In the genomic region with DNA sequence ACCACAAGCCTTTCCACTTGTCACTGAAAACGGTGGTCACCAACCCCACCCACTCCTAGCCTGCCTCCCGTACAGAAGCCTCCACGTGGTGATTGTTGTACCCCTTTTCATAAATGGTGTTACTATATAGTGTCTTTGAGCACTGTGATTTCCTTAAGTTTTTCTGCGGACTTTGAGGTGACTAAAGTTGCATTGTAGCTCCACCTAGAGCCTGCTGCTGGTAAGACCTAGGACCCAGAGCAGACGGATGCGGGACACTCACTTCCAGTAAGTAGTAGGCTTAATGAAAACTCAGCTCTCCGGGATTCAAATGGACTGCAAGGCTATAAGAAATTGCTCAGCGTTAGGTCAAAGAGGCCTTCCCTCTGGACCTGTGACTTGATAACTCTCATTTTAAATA, we compare ENCODE assay signal across 8 mouse cellular contexts.
A peak's percentile ranks its signal among the peaks of the same experiment; 100 is the strongest.
DNase-seq lines count a peak whose midpoint lies in the region; ATAC-seq and TF ChIP-seq lines count a peak whose summit lies in the region.

No protein-coding gene starts in this region.

- H3K4me2 ChIP-seq in heart, embryonic 13.5 days: peak overlapping the region; percentile 51; the same call in 1 of the 2 replicates
- H3K4me2 ChIP-seq in kidney, embryonic 16.5 days (replicated peaks; ENCODE audit: low read depth, low read length): peak overlapping the region; percentile 28; the same call in 1 of the 2 replicates
- no peak overlapping the region for H3K4me2 ChIP-seq in limb, embryonic 15.5 days
- no peak overlapping the region for H3K4me2 ChIP-seq in neural tube, embryonic 12.5 days (replicated peaks)

- H3K9me3 ChIP-seq in heart, embryonic 13.5 days: no peaks in the 10 kb centered on the region
- no peaks in the 10 kb centered on the region; the same call in 1 of the 2 replicates for H3K9me3 ChIP-seq in kidney, embryonic 16.5 days (ENCODE audit: low read length)
- no peaks in the 10 kb centered on the region for H3K9me3 ChIP-seq in limb, embryonic 15.5 days
- no peaks in the 10 kb centered on the region for H3K9me3 ChIP-seq in neural tube, embryonic 12.5 days

- H3K4me3 ChIP-seq in C2C12 (ENCODE audit: insufficient read depth, poor library complexity, severe bottlenecking): no peak overlapping the region
- H3K4me3 ChIP-seq in heart, embryonic 13.5 days: no peak overlapping the region
- H3K4me3 ChIP-seq in kidney, embryonic 16.5 days (ENCODE audit: low read length): no peak overlapping the region
- H3K4me3 ChIP-seq in limb, embryonic 15.5 days: no peak overlapping the region
- H3K4me3 ChIP-seq in neural tube, embryonic 12.5 days: no peak overlapping the region

- ATAC-seq in heart, embryonic 13.5 days (ENCODE audit: extremely low read depth, insufficient number of reproducible peaks, low FRiP score, low TSS enrichment): no peak
- ATAC-seq in kidney, embryonic 16.5 days (ENCODE audit: low FRiP score, low TSS enrichment): peak; percentile 85
- ATAC-seq in limb, embryonic 15.5 days (ENCODE audit: insufficient number of reproducible peaks, low FRiP score, low TSS enrichment, low read depth): 0 out of 2 replicates have a peak, but pooled peaks have one; percentile 48
- ATAC-seq in neural tube, embryonic 12.5 days (ENCODE audit: low FRiP score, low read depth): 0 out of 2 replicates have a peak, but pooled peaks have one; percentile 25

- no peaks in the 10 kb centered on the region for H3K79me3 ChIP-seq in C2C12 (ENCODE audit: low read depth)

- no peaks in the 10 kb centered on the region for H3K79me2 ChIP-seq in C2C12 (ENCODE audit: control insufficient read depth, insufficient read depth)

- peak; percentile 43 for TF ChIP-seq CTCF in C2C12 (IDR thresholded peaks at IDR 0.05; ENCODE audit: control insufficient read depth, insufficient read depth, insufficient read length)

- H3K4me1 ChIP-seq in heart, embryonic 13.5 days: 0 out of 2 replicates have a peak, but pooled peaks cover 6% of the 10 kb centered on the region
- H3K4me1 ChIP-seq in kidney, embryonic 16.5 days (ENCODE audit: insufficient read depth, low read length): no peaks in the 10 kb centered on the region
- 0 out of 2 replicates have a peak, but pooled peaks cover 4% of the 10 kb centered on the region for H3K4me1 ChIP-seq in limb, embryonic 15.5 days
- H3K4me1 ChIP-seq in neural tube, embryonic 12.5 days: no peaks in the 10 kb centered on the region

- peak overlapping the region; percentile 50; the same call in 1 of the 2 replicates for H3K9ac ChIP-seq in heart, embryonic 13.5 days
- no peak overlapping the region for H3K9ac ChIP-seq in kidney, embryonic 16.5 days (replicated peaks; ENCODE audit: low read length)
- H3K9ac ChIP-seq in limb, embryonic 15.5 days: no peak overlapping the region
- H3K9ac ChIP-seq in neural tube, embryonic 12.5 days: no peak overlapping the region

- no peak overlapping the region for H3K27ac ChIP-seq in heart, embryonic 13.5 days (replicated peaks)
- no peak overlapping the region for H3K27ac ChIP-seq in kidney, embryonic 16.5 days (ENCODE audit: low read length)
- H3K27ac ChIP-seq in limb, embryonic 15.5 days: no peak overlapping the region
- H3K27ac ChIP-seq in neural tube, embryonic 12.5 days: no peak overlapping the region

- WGBS in heart, embryonic 13.5 days: 4% methylated on average over 8 of the region's 8 CpGs
- 2% methylated on average over 8 of the region's 8 CpGs for WGBS in kidney, embryonic 16.5 days
- 3% methylated on average over 8 of the region's 8 CpGs for WGBS in limb, embryonic 15.5 days
- WGBS in neural tube, embryonic 12.5 days: 5% methylated on average over 8 of the region's 8 CpGs

- H3ac ChIP-seq in C2C12 (ENCODE audit: control insufficient read depth, insufficient read length, low read depth): no peak overlapping the region

- H3K27me3 ChIP-seq in C2C12 (ENCODE audit: control insufficient read depth, insufficient read depth, insufficient read length): no peaks in the 10 kb centered on the region
- peaks cover 13% of the 10 kb centered on the region; the same call in 1 of the 2 replicates for H3K27me3 ChIP-seq in heart, embryonic 13.5 days (replicated peaks)
- H3K27me3 ChIP-seq in kidney, embryonic 16.5 days (ENCODE audit: insufficient read depth, low read length): no peaks in the 10 kb centered on the region; the same call in 1 of the 2 replicates
- no peaks in the 10 kb centered on the region for H3K27me3 ChIP-seq in limb, embryonic 15.5 days
- H3K27me3 ChIP-seq in neural tube, embryonic 12.5 days (replicated peaks): no peaks in the 10 kb centered on the region

- peak; percentile 5 to 20 for DNase-seq in adrenal gland, postnatal 4 days (ENCODE audit: low spot score in 2 of 2)
- DNase-seq in fibroblast of lung, adult 2 months (ENCODE audit: low read depth): peak; percentile 59
- peak; percentile 22 for DNase-seq in testis, postnatal 14 days (ENCODE audit: low spot score)

- H3K36me3 ChIP-seq in C2C12 (ENCODE audit: control insufficient read depth, insufficient read depth): no peaks in the 10 kb centered on the region
- H3K36me3 ChIP-seq in heart, embryonic 13.5 days: no peaks in the 10 kb centered on the region
- no peaks in the 10 kb centered on the region for H3K36me3 ChIP-seq in kidney, embryonic 16.5 days (ENCODE audit: insufficient read depth, low read length)
- H3K36me3 ChIP-seq in limb, embryonic 15.5 days: no peaks in the 10 kb centered on the region
- H3K36me3 ChIP-seq in neural tube, embryonic 12.5 days: no peaks in the 10 kb centered on the region

TF ChIP-seq in C2C12, 6 proteins besides CTCF, POLR2A, EP300 and RAD21:
- no peak for TF ChIP-seq CEBPB (IDR thresholded peaks at IDR 0.05; ENCODE audit: low read depth)
- no peak for TF ChIP-seq USF1 (IDR thresholded peaks at IDR 0.05; ENCODE audit: low read depth)
- TF ChIP-seq FOSL1 (IDR thresholded peaks at IDR 0.05; ENCODE audit: insufficient read depth, low read length, poor library complexity, severe bottlenecking): no peak
- TF ChIP-seq MYOG (IDR thresholded peaks at IDR 0.05; ENCODE audit: control insufficient read depth, extremely low read depth, insufficient read length): no peak
- no peak for TF ChIP-seq MAX (IDR thresholded peaks at IDR 0.05)
- TF ChIP-seq MYOD1 (IDR thresholded peaks at IDR 0.05; ENCODE audit: control insufficient read depth, insufficient read length, low read depth): no peak

Comparison
In these comparisons a context has a peak if more than half of its experiments do, and no peak if none do; other contexts are left out.
1. H3K4me2 ChIP-seq: peak in heart, embryonic 13.5 days (single experiment) and kidney, embryonic 16.5 days (single experiment); none in limb, embryonic 15.5 days (single experiment) and neural tube, embryonic 12.5 days (single experiment).
2. Peak in every context shown above with its lines, with median percentiles within 50 percentile points of each other: DNase-seq.